Mouse (Mus musculus): ENCODE data around the gene Pdzd8.

The Pdzd8 gene

GRCm38 (mm10) chr19:59276354-59276753 is 69.2 kb downstream of the Pdzd8 start:
- DNase-seq (ENCODE audit: low read depth) = no peak

- DNase-seq (ENCODE audit: low read depth) = no peak
These were observed 72.4 kb downstream of the Pdzd8 start for GRCm38 (mm10) chr19:59273190-59273589.

GRCm38 (mm10) chr19:59267417-59267963 is 78.1 kb downstream of the Pdzd8 start:
- no peak for DNase-seq (ENCODE audit: low read depth)

- DNase-seq (ENCODE audit: low read depth) = no peak
These were observed 79.7 kb downstream of the Pdzd8 start for GRCm38 (mm10) chr19:59265907-59266306.

- no peak for DNase-seq (ENCODE audit: low read depth)
These were observed 80.6 kb downstream of the Pdzd8 start for GRCm38 (mm10) chr19:59264838-59265532.

GRCm38 (mm10) chr19:59263171-59263570 is 82.4 kb downstream of the Pdzd8 start:
- no peak for DNase-seq (ENCODE audit: low read depth)

- no peak for DNase-seq (ENCODE audit: low read depth)
These were observed 84.0 kb downstream of the Pdzd8 start for GRCm38 (mm10) chr19:59261604-59262003.

GRCm38 (mm10) chr19:59260718-59261442 is 84.7 kb downstream of the Pdzd8 start, which contains the start of gene Slc18a2:
Gene Slc18a2 (plus strand): TSS chr19:59260896.
- DNase-seq (ENCODE audit: low read depth) = no peak

- DNase-seq (ENCODE audit: low read depth) = no peak
These were observed 85.9 kb downstream of the Pdzd8 start for GRCm38 (mm10) chr19:59259633-59260032.

GRCm38 (mm10) chr19:59252651-59253050 is 92.9 kb downstream of the Pdzd8 start:
- DNase-seq (ENCODE audit: low read depth) = no peak

- DNase-seq (ENCODE audit: low read depth) = peak; percentile 37
These were observed 96.9 kb downstream of the Pdzd8 start for GRCm38 (mm10) chr19:59248553-59249286.

- DNase-seq (ENCODE audit: low read depth) = no peak
These were observed 97.4 kb downstream of the Pdzd8 start for GRCm38 (mm10) chr19:59248144-59248543.

All from naive thymus-derived CD4-positive, alpha-beta T cell, adult 2 months (primary cell).